Mouse (Mus musculus) inflammation-experienced regulatory T-cells, adult 16 weeks (primary cell): ENCODE data around the gene Gm20821. TPM values are rescaled to one million over a fixed set of nuclear protein-coding genes. Genes with fewer than 3 reads are reported as not detected.

ENCODE experiments used
- polyA plus RNA-seq: library from polyadenylated mRNA; unstranded; fragments of 100-300 nt; shearing (Covaris generic); gene quantifications from one replicate; pipeline ENCODE4 v1.2.1, GENCODE M21; 2017

The Gm20821 gene
- not detected for polyA plus RNA-seq

GRCm38 (mm10) chrY:9781504-9781903 is at the start of gene Gm20821:
Gm20821 (plus strand) TSS chrY:9781804.

